Mouse (Mus musculus) heart, adult 2 months (tissue): ENCODE data around the gene Egfr. TPM values are rescaled to one million over a fixed set of nuclear protein-coding genes. Genes with fewer than 3 reads are reported as not detected.
A peak's percentile ranks its signal among the peaks of the same experiment; 100 is the strongest.

Experiments
- DNase-seq, 2 experiments: peaks; one replicate each; pipeline ENCODE4 v3.0.0; 2021
- H3K27ac ChIP-seq: fragments of 200-600 bp; 2 replicates; pipeline ENCODE4 v1.8.1; 2022
- H3K27me3 ChIP-seq: fragments of 200-500 bp; 2 replicates; pipeline ENCODE4 v1.6.1; 2012; ENCODE audit warnings: mild to moderate bottlenecking, low read length, inconsistent platforms, mixed read lengths; ENCODE audit not compliant: control insufficient read depth, insufficient read depth
- H3K36me3 ChIP-seq: fragments of 200-500 bp; 2 replicates; pipeline ENCODE4 v1.6.1; 2012; ENCODE audit warnings: low read length, inconsistent platforms; ENCODE audit not compliant: control insufficient read depth, insufficient read depth
- H3K4me1 ChIP-seq: fragments of 200-500 bp; 2 replicates; pipeline ENCODE4 v1.6.1; 2011; ENCODE audit warnings: low read length; ENCODE audit not compliant: control insufficient read depth, insufficient read depth
- H3K4me3 ChIP-seq: fragments of 200-600 bp; 2 replicates; pipeline ENCODE4 v1.8.1; 2022
- H3K79me2 ChIP-seq: fragments of 200-500 bp; replicated peaks from 2 replicates; pipeline ENCODE4 v1.6.1; 2012; ENCODE audit warnings: mild to moderate bottlenecking, inconsistent platforms, low read length, moderate library complexity, mixed read lengths; ENCODE audit not compliant: control insufficient read depth, insufficient read depth
- H3K9ac ChIP-seq: fragments of 200-500 bp; 2 replicates; pipeline ENCODE4 v1.6.1; 2012; ENCODE audit warnings: low read depth, mild to moderate bottlenecking, control low read depth, inconsistent platforms, low read length, mixed read lengths
- CTCF ChIP-seq: fragments of 200-600 bp; IDR thresholded peaks from 2 replicates; pipeline ENCODE4 v1.8.1; 2022; ENCODE audit warnings: antibody characterized with exemption, mild to moderate bottlenecking, moderate library complexity
- EP300 ChIP-seq: fragments of 200-500 bp; IDR thresholded peaks from 2 replicates; pipeline ENCODE4 v1.6.1; 2011; ENCODE audit warnings: low read depth, low read length, control low read depth; ENCODE audit not compliant: insufficient read depth
- POLR2A ChIP-seq: fragments of 200-500 bp; IDR thresholded peaks from 2 replicates; pipeline ENCODE4 v1.6.1; 2011; ENCODE audit warnings: mild to moderate bottlenecking, low read depth, low read length, control low read depth; ENCODE audit not compliant: insufficient read depth
- WGBS: fragments of 180-500 bp; shearing (Covaris S2); methylation state at CpG from one replicate; pipeline ENCODE4 v1.1.7; 2018; 5-methylcytosine and 5-hydroxymethylcytosine counted together
- intact Hi-C: fragments of 180-260 bp; cut with DNase I; formaldehyde crosslinking; loops from one replicate; pipeline ENCODE4 v1.15.1; 2025
- polyA plus RNA-seq: library from polyadenylated mRNA; depleted of rRNA; stranded (reverse); fragments of >200 nt; gene quantifications from 2 replicates; pipeline ENCODE4 v1.2.3, GENCODE M21; 2012
- total RNA-seq, 2 experiments: library from RNA; stranded (reverse); gene quantifications; 2 replicates each; pipeline ENCODE4 v1.2.3; 2021

Egfr gene
- total and polyA plus RNA-seq, 3 experiments: 4.4 to 10.5 (median 4.9) TPM

GRCm38 (mm10) chr11:16769709-16770303, 17.8 kb downstream of the Egfr start:
- intact Hi-C loops: no loop called here

GRCm38 (mm10) chr11:16770966-16771365, 19.0 kb downstream of the Egfr start:
- Histone ChIP-seq H3K4me1 (no peaks in the 10 kb centered on the region; the same call in 1 of the 2 replicates), H3K36me3 (no peaks in the 10 kb centered on the region), H3K79me2 (no peaks in the 10 kb centered on the region), H3K27me3 (no peaks in the 10 kb centered on the region), H3K27ac (no peak overlapping the region), H3K4me3 (no peak overlapping the region), H3K9ac (no peak overlapping the region)
- TF ChIP-seq CTCF (no peak), POLR2A (no peak), EP300 (no peak)
- intact Hi-C loops: no loop called here
- WGBS: 53% methylated on average over 4 of the region's 4 CpGs
- peak in 1 of 2 experiments; percentile 38 for DNase-seq

More at GRCm38 (mm10) chr11:16769709-16770303, 17.8 kb downstream of the Egfr start:
- Histone ChIP-seq H3K9ac (no peak overlapping the region), H3K27me3 (no peaks in the 10 kb centered on the region), H3K27ac (no peak overlapping the region; the same call in 1 of the 2 replicates), H3K4me1 (no peaks in the 10 kb centered on the region; the same call in 1 of the 2 replicates), H3K79me2 (no peaks in the 10 kb centered on the region), H3K4me3 (no peak overlapping the region), H3K36me3 (no peaks in the 10 kb centered on the region)
- DNase-seq: no peak
- 35% methylated on average over 3 of the region's 3 CpGs for WGBS
- TF ChIP-seq POLR2A (no peak), EP300 (no peak), CTCF (no peak)

GRCm38 (mm10) chr11:16772717-16773116, 20.7 kb downstream of the Egfr start:
- Histone ChIP-seq H3K36me3 (no peaks in the 10 kb centered on the region), H3K4me3 (no peak overlapping the region), H3K9ac (no peak overlapping the region), H3K27me3 (no peaks in the 10 kb centered on the region), H3K27ac (no peak overlapping the region), H3K4me1 (no peaks in the 10 kb centered on the region; the same call in 1 of the 2 replicates), H3K79me2 (no peaks in the 10 kb centered on the region)
- TF ChIP-seq POLR2A (no peak), EP300 (no peak), CTCF (no peak)
- DNase-seq: peak; percentile 30 to 37
- intact Hi-C loops: no loop called here
- 3% methylated on average over 4 of the region's 4 CpGs for WGBS

GRCm38 (mm10) chr11:16776967-16777366, 25.0 kb downstream of the Egfr start:
- Histone ChIP-seq H3K27ac (no peak overlapping the region), H3K79me2 (no peaks in the 10 kb centered on the region), H3K4me1 (no peaks in the 10 kb centered on the region; the same call in 1 of the 2 replicates), H3K9ac (no peak overlapping the region), H3K4me3 (no peak overlapping the region), H3K36me3 (no peaks in the 10 kb centered on the region), H3K27me3 (no peaks in the 10 kb centered on the region)
- TF ChIP-seq POLR2A (no peak), EP300 (no peak), CTCF (no peak)
- DNase-seq: no peak
- WGBS: 69% methylated on average over 2 of the region's 2 CpGs
- intact Hi-C loops: no loop called here

GRCm38 (mm10) chr11:16781604-16782003, 29.6 kb downstream of the Egfr start:
- no peak for TF ChIP-seq POLR2A
- no peak for TF ChIP-seq CTCF
- TF ChIP-seq EP300: no peak
- no peak overlapping the region for H3K4me3 ChIP-seq
- no peak overlapping the region for H3K27ac ChIP-seq
- no peaks in the 10 kb centered on the region for H3K36me3 ChIP-seq
- intact Hi-C loops: no loop called here
- H3K27me3 ChIP-seq: no peaks in the 10 kb centered on the region
- no peaks in the 10 kb centered on the region; the same call in 1 of the 2 replicates for H3K4me1 ChIP-seq
- WGBS: 67% methylated on average over 2 of the region's 2 CpGs
- DNase-seq: no peak
- no peaks in the 10 kb centered on the region for H3K79me2 ChIP-seq
- no peak overlapping the region for H3K9ac ChIP-seq

GRCm38 (mm10) chr11:16783926-16784659, 32.1 kb downstream of the Egfr start:
- no peaks in the 10 kb centered on the region for H3K79me2 ChIP-seq
- whole genome bisulfite sequencing: 76% methylated on average over 8 of the region's 8 CpGs
- TF ChIP-seq POLR2A (no peak), CTCF (no peak)
- DNase-seq: no peak
- peak overlapping the region; percentile 6; the same call in 1 of the 2 replicates for H3K27ac ChIP-seq
- H3K36me3 ChIP-seq: no peaks in the 10 kb centered on the region
- H3K4me1 ChIP-seq: no peaks in the 10 kb centered on the region
- no peak overlapping the region for H3K4me3 ChIP-seq
- H3K9ac ChIP-seq: no peak overlapping the region
- no peaks in the 10 kb centered on the region for H3K27me3 ChIP-seq
- intact Hi-C loops: no loop called here
